Mouse (Mus musculus) embryonic facial prominence, embryonic 11.5 days (tissue): Measurements from ENCODE around the gene Adgrg1. TPM values are rescaled to one million over a fixed set of nuclear protein-coding genes. Genes with fewer than 3 reads are reported as not detected.
A peak's percentile ranks its signal among the peaks of the same experiment; 100 is the strongest.

Experiments used
- ATAC-seq: fragments of 200-750 bp; cut with Nextera tagmentation; replicated peaks from 2 replicates; pipeline ENCODE4 v1.8.0; 2017; ENCODE audit warnings: low read depth; ENCODE audit not compliant: insufficient number of reproducible peaks, low FRiP score, low TSS enrichment
- DNase-seq: peaks from one replicate; pipeline ENCODE4 v3.0.0-alpha.2; 2015; ENCODE audit warnings: low spot score
- H3K27ac ChIP-seq: fragments of 300-500 bp; sonication (generic); replicated peaks from 2 replicates; pipeline ENCODE4 v1.5.1; 2014; ENCODE audit warnings: mild to moderate bottlenecking, low read depth, low read length, control low read depth
- H3K27me3 ChIP-seq: fragments of 300-500 bp; sonication (generic); 2 replicates; pipeline ENCODE4 v1.6.1; 2014; ENCODE audit warnings: mild to moderate bottlenecking, low read length, moderate library complexity, mixed read lengths; ENCODE audit not compliant: control insufficient read depth, insufficient read depth
- H3K36me3 ChIP-seq: fragments of 300-500 bp; sonication (generic); replicated peaks from 2 replicates; pipeline ENCODE4 v1.6.1; 2014; ENCODE audit warnings: low read depth, mild to moderate bottlenecking, low read length, moderate library complexity, mixed read lengths; ENCODE audit not compliant: control insufficient read depth, insufficient read depth
- H3K4me1 ChIP-seq: fragments of 300-500 bp; sonication (generic); 2 replicates; pipeline ENCODE4 v1.6.1; 2014; ENCODE audit warnings: low read length, mixed read lengths; ENCODE audit not compliant: control insufficient read depth, insufficient read depth
- H3K4me2 ChIP-seq: fragments of 300-500 bp; sonication (generic); 2 replicates; pipeline ENCODE4 v1.6.1; 2014; ENCODE audit warnings: low read depth, mild to moderate bottlenecking, control low read depth, low read length, moderate library complexity
- H3K4me3 ChIP-seq: fragments of 300-500 bp; sonication (generic); 2 replicates; pipeline ENCODE4 v1.5.1; 2014; ENCODE audit warnings: low read depth, low read length, control low read depth
- H3K9ac ChIP-seq: fragments of 300-500 bp; sonication (generic); replicated peaks from 2 replicates; pipeline ENCODE4 v1.6.1; 2014; ENCODE audit warnings: mild to moderate bottlenecking, control low read depth, low read length
- H3K9me3 ChIP-seq: fragments of 300-500 bp; sonication (generic); replicated peaks from 2 replicates; pipeline ENCODE4 v1.6.1; 2016; ENCODE audit warnings: mild to moderate bottlenecking, low read length, inconsistent platforms, mixed read lengths; ENCODE audit not compliant: control insufficient read depth
- WGBS: fragments of 180-500 bp; shearing (Covaris S2); extraction: QIAGEN DNeasy Blood & Tissue Kit; methylation state at CpG from one replicate; pipeline ENCODE4 v1.1.7; 2014; 5-methylcytosine and 5-hydroxymethylcytosine counted together
- polyA plus RNA-seq: library from polyadenylated mRNA; unstranded; fragments of >200 nt; fragmentation: Nextera tagmentation; extraction: Ambion mirVana; gene quantifications from 2 replicates; pipeline ENCODE4 v1.2.1, GENCODE M21; 2014

Adgrg1 gene
- 31.4 and 33.2 TPM in 2 replicates for polyA plus RNA-seq

DNA sequence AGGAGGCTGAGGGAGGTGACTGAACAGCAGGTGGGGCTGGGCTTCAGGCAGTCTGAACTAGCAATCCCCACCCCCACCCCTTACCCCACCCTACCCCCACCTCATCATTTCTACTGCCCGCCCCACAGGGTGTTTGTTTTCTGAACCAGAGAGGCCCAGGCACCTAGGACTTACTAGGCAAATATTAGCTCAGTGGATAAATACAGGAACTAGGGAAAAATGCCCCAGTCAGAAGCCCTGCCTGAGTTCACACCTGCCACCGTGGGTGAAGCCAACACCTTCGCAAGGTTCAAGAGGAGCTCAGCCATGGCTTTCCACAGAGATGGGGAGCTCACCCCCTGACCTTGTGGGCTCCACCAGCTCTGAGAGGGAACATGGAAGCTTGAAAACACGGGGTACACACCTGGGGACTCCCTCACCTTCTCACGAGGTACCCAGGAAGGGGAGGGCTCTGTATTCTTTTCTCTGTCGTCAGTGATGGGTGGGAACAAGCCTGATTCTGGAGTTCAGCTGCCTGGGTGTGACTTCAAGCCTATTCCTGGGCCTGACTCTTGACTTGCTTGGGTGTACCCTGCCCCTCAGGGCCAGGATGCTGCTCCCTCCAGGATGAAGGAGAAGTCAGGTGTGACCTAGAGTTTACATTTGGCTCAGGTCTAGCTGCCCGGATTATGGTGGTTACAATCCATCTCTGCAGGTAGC, at the start of gene Adgrg1:
TSS of gene Adgrg1 (plus strand) at position 285 of the 699 bp plus-strand sequence.
- H3K9me3 ChIP-seq: no peaks in the 10 kb centered on the region
- H3K27ac ChIP-seq: no peak within 1 kb of the TSS
- no peaks in the 10 kb centered on the region for H3K36me3 ChIP-seq
- no peak within 1 kb of the TSS for H3K4me2 ChIP-seq
- 49% methylated on average over 7 of the region's 7 CpGs for WGBS
- H3K27me3 ChIP-seq: peaks cover 6% of the 10 kb centered on the region; the same call in 1 of the 2 replicates
- H3K9ac ChIP-seq: no peak within 1 kb of the TSS
- no peak for DNase-seq
- H3K4me3 ChIP-seq: no peak within 1 kb of the TSS
- H3K4me1 ChIP-seq: no peaks in the 10 kb centered on the region
- no peak for ATAC-seq

GRCm38 (mm10) chr8:94928227-94928626, 46.3 kb upstream of the Adgrg1 start:
- Histone ChIP-seq H3K27me3 (no peaks in the 10 kb centered on the region), H3K4me3 (no peak overlapping the region), H3K4me2 (no peak overlapping the region), H3K9ac (no peak overlapping the region), H3K4me1 (no peaks in the 10 kb centered on the region), H3K27ac (no peak overlapping the region), H3K36me3 (no peaks in the 10 kb centered on the region), H3K9me3 (no peaks in the 10 kb centered on the region)
- ATAC-seq: no peak
- WGBS: 86% methylated on average over 3 of the region's 3 CpGs
- no peak for DNase-seq

GRCm38 (mm10) chr8:94933918-94934317, 40.6 kb upstream of the Adgrg1 start:
- WGBS: 49% methylated on average over 5 of the region's 5 CpGs
- no peak; the same call in 1 of the 2 replicates for ATAC-seq

DNA sequence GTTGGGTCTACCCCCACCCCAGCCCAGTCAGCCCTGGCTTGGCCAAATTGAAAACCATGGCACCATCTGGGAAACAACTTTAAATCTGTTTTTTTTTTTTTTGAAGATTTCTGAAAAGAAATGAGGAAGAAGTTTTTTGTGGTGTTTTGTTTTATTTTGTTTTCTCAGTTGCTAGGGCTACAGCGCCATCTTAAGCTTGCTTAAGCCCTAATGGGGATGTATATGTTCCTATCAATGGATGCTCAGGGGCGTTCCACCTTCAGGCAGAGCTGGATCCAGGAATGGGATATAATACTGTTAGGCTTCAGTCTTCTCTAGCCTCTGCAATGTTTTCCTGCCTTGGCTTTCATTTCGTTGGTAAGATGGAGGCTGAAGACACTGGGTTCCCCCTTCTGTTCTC, 39.4 kb upstream of the Adgrg1 start:
- Histone ChIP-seq H3K4me3 (no peak overlapping the region), H3K27ac (no peak overlapping the region), H3K9ac (no peak overlapping the region), H3K4me1 (no peaks in the 10 kb centered on the region), H3K27me3 (no peaks in the 10 kb centered on the region), H3K4me2 (no peak overlapping the region), H3K9me3 (no peaks in the 10 kb centered on the region), H3K36me3 (no peaks in the 10 kb centered on the region)
- 80% methylated on average over 3 of the region's 3 CpGs for WGBS
- DNase-seq: no peak
- ATAC-seq: no peak

More at GRCm38 (mm10) chr8:94933918-94934317, 40.6 kb upstream of the Adgrg1 start:
- no peaks in the 10 kb centered on the region for H3K9me3 ChIP-seq
- H3K4me3 ChIP-seq: no peak overlapping the region
- H3K27ac ChIP-seq: no peak overlapping the region
- no peak for DNase-seq
- no peaks in the 10 kb centered on the region for H3K27me3 ChIP-seq
- H3K4me2 ChIP-seq: no peak overlapping the region
- no peaks in the 10 kb centered on the region for H3K36me3 ChIP-seq
- H3K4me1 ChIP-seq: no peaks in the 10 kb centered on the region
- H3K9ac ChIP-seq: no peak overlapping the region

DNA sequence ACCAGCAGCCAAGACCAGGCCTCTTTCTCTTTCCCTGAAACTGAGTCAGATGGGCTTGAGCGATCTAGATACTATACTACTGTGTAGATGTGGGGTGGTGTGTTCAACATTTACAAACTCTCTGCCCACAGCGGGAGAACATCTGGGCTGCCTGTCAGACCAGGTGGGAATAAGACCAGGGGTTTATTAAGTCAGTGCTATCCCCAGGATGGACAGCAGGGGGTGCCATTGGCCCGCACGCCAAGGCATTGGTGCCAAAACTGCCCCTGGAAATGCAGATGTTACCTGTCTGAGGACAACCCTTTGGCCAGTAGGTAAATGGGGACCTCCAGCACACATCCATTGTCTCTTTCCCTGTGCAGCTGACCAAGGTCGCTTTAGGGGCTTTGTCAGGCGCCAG, 32.0 kb upstream of the Adgrg1 start:
- DNase-seq (peak; percentile 66), ATAC-seq (no peak)
- 13% methylated on average over 6 of the region's 6 CpGs for WGBS
- no peaks in the 10 kb centered on the region for H3K27me3 ChIP-seq
- H3K9ac ChIP-seq: no peak overlapping the region
- H3K27ac ChIP-seq: no peak overlapping the region
- no peaks in the 10 kb centered on the region for H3K36me3 ChIP-seq
- H3K4me2 ChIP-seq: no peak overlapping the region
- no peak overlapping the region for H3K4me3 ChIP-seq
- no peaks in the 10 kb centered on the region for H3K9me3 ChIP-seq
- no peaks in the 10 kb centered on the region for H3K4me1 ChIP-seq

GRCm38 (mm10) chr8:94945185-94945584, 29.4 kb upstream of the Adgrg1 start:
- Histone ChIP-seq H3K27me3 (no peaks in the 10 kb centered on the region), H3K9me3 (no peaks in the 10 kb centered on the region), H3K36me3 (no peaks in the 10 kb centered on the region), H3K27ac (no peak overlapping the region), H3K4me2 (no peak overlapping the region), H3K9ac (no peak overlapping the region), H3K4me3 (no peak overlapping the region), H3K4me1 (no peaks in the 10 kb centered on the region)
- ATAC-seq: no peak
- WGBS: 43% methylated on average over 6 of the region's 6 CpGs
- no peak for DNase-seq

DNA sequence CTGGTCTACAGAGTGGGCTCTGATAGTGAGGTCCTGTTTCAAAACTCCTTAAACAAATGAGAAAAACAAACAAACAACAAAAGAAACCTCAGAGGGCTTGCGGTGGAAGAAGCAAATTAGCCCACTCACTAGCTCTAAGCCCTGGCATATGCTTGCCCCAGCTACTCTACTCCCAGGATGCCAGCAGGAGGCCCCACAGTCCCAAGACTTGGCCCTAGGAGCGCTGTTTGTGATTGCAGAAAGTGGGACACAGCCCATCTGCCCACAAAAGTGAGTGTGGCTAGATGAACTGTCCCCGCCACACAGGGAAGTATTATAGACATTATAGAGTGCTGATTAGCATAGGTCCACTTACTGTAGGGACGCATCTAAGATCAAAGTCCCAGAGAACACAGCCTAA, 26.1 kb upstream of the Adgrg1 start:
- ATAC-seq: no peak
- WGBS: 81% methylated on average over 4 of the region's 4 CpGs

DNA sequence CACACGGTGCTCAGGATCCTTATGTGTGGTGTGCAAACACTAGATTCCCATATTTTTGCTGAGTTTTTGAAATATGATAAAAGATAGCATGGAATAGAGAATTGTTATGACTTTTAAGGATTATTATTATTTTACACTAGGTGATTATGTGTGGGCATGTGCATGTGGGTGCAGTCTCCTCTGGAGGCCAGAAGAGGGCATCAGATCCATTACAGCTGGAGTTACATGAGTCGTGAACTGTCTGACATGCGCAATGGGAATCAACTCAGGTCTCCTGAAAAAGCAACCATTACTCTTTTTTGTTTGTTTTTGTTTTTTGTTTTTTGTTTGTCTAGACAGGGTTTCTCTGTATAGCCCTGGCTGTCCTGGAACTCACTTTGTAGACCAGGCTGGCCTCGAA, 25.5 kb upstream of the Adgrg1 start:
- no peak overlapping the region for H3K27ac ChIP-seq
- H3K4me3 ChIP-seq: no peak overlapping the region
- no peaks in the 10 kb centered on the region for H3K4me1 ChIP-seq
- ATAC-seq (no peak), DNase-seq (no peak)
- no peak overlapping the region for H3K4me2 ChIP-seq
- WGBS: 90% methylated on average over 4 of the region's 4 CpGs
- no peak overlapping the region for H3K9ac ChIP-seq
- no peaks in the 10 kb centered on the region for H3K36me3 ChIP-seq
- H3K9me3 ChIP-seq: no peaks in the 10 kb centered on the region
- no peaks in the 10 kb centered on the region for H3K27me3 ChIP-seq

More for the DNA sequence above, 26.1 kb upstream of the Adgrg1 start:
- no peak overlapping the region for H3K9ac ChIP-seq
- H3K36me3 ChIP-seq: no peaks in the 10 kb centered on the region
- H3K4me2 ChIP-seq: no peak overlapping the region
- no peaks in the 10 kb centered on the region for H3K4me1 ChIP-seq
- DNase-seq: no peak
- no peak overlapping the region for H3K27ac ChIP-seq
- no peaks in the 10 kb centered on the region for H3K9me3 ChIP-seq
- no peak overlapping the region for H3K4me3 ChIP-seq
- no peaks in the 10 kb centered on the region for H3K27me3 ChIP-seq
